Mouse (Mus musculus) bone marrow macrophage, adult 2 months (primary cell): ENCODE measurements around the gene Bcl11b. TPM values are rescaled to one million over a fixed set of nuclear protein-coding genes. Genes with fewer than 3 reads are reported as not detected.

Source experiments
- H3K27ac ChIP-seq: 2 replicates; pipeline ENCODE4 v1.5.1; 2012; ENCODE audit warnings: low read depth, low read length; ENCODE audit not compliant: insufficient read depth
- H3K4me1 ChIP-seq: 2 replicates; pipeline ENCODE4 v1.6.1; 2012; ENCODE audit warnings: low read length; ENCODE audit not compliant: control insufficient read depth, insufficient read depth
- H3K4me3 ChIP-seq: 2 replicates; pipeline ENCODE4 v1.5.1; 2012; ENCODE audit warnings: mild to moderate bottlenecking, low read length, moderate library complexity; ENCODE audit not compliant: insufficient read depth
- CTCF ChIP-seq: IDR thresholded peaks from 2 replicates; pipeline ENCODE4 v1.5.1; 2012; ENCODE audit warnings: low read depth, mild to moderate bottlenecking, low read length, moderate library complexity
- POLR2A ChIP-seq: IDR thresholded peaks from 2 replicates; pipeline ENCODE4 v1.6.1; 2012; ENCODE audit warnings: mild to moderate bottlenecking, low read depth, low read length, borderline replicate concordance
- polyA plus RNA-seq: library from polyadenylated mRNA; stranded (reverse); fragments of >200 nt; gene quantifications from 2 replicates; pipeline ENCODE4 v1.2.4, GENCODE M21; 2012; ENCODE audit not compliant: missing spikeins, insufficient read depth, insufficient read length

The Bcl11b gene
- polyA plus RNA-seq, 1 experiment, result not detected

DNA sequence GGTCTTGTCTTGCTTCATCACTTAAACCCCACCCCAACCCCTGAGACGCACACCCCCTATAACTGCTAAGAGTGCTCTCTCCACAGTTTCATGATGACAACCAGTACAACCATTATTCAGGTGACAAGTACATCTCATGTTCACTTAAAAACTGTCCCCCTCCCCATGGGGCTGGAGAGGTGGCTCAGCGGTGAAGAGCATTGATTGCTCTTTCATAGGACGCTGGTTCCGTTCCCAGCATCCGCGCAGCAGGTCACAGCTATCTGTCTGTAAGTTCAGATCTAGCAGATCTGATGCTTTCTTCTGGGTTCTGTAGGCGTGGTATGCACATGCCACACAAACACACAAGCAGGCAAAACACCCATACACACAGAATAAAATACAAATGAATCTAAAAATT lies 81.2 kb downstream of the Bcl11b start:
- H3K4me1 ChIP-seq, result no peaks in the 10 kb centered on the region
- TF ChIP-seq CTCF, result no peak
- no peak for TF ChIP-seq POLR2A
- no peak overlapping the region for H3K4me3 ChIP-seq
- H3K27ac ChIP-seq, result no peak overlapping the region

- no peak overlapping the region for H3K27ac ChIP-seq
- H3K4me3 ChIP-seq, result no peak overlapping the region
- TF ChIP-seq POLR2A, result no peak
- no peak for TF ChIP-seq CTCF
- no peaks in the 10 kb centered on the region for H3K4me1 ChIP-seq
Measured at GRCm38 (mm10) chr12:107921566-107921965, 81.8 kb downstream of the Bcl11b start.

DNA sequence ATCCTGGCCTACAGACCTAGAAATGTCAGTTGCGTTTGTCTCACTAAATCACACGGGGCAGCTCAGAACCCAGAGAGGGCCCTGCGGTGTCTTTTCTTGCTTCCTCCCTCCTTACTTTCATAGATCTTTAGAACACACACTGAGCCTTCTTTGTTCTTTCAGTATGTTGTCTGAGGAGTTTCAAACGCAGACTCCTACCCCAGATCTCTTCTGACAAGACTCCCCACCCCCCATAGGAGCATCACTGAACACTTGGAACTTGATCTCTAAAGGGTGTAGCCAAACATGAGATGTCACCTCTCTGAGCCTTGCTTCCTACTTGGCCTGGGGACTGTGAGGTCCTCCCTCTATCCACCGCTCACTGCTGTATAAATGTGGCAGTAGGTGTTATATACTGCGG lies 82.2 kb downstream of the Bcl11b start:
- H3K4me3 ChIP-seq, result no peak overlapping the region
- TF ChIP-seq CTCF, result no peak
- H3K4me1 ChIP-seq, result no peaks in the 10 kb centered on the region
- no peak overlapping the region for H3K27ac ChIP-seq

DNA sequence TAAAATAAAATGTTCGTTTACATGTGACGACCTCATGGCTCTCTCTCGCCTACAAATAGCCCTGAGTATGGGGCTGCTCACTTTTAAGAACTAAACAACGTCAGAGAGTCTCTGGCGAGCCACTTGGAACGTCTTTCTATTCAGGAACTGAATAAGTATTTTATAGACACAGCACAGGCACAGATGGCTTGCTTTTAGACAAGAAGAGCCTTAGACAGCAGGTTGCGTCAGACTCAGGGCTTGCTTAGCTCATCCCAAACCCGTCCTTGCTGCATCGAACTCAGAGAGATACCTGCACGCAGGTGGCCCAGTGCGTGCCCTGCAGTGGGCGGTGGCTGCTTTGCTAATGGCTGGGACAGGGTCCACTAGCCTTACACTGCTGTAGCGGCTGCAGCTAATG lies 82.7 kb downstream of the Bcl11b start:
- H3K4me1 ChIP-seq, result no peaks in the 10 kb centered on the region
- no peak for TF ChIP-seq CTCF
- no peak for TF ChIP-seq POLR2A
- no peak overlapping the region for H3K4me3 ChIP-seq
- H3K27ac ChIP-seq, result no peak overlapping the region

GRCm38 (mm10) chr12:107920076-107920475 lies 83.3 kb downstream of the Bcl11b start:
- Histone ChIP-seq H3K4me1 (no peaks in the 10 kb centered on the region), H3K27ac (no peak overlapping the region), H3K4me3 (no peak overlapping the region)
- no peak for TF ChIP-seq POLR2A
- TF ChIP-seq CTCF, result no peak

- H3K4me1 ChIP-seq, result no peaks in the 10 kb centered on the region
- H3K4me3 ChIP-seq, result no peak overlapping the region
- no peak overlapping the region for H3K27ac ChIP-seq
- TF ChIP-seq POLR2A, result no peak
Measured at GRCm38 (mm10) chr12:107918779-107919178, 84.6 kb downstream of the Bcl11b start.

DNA sequence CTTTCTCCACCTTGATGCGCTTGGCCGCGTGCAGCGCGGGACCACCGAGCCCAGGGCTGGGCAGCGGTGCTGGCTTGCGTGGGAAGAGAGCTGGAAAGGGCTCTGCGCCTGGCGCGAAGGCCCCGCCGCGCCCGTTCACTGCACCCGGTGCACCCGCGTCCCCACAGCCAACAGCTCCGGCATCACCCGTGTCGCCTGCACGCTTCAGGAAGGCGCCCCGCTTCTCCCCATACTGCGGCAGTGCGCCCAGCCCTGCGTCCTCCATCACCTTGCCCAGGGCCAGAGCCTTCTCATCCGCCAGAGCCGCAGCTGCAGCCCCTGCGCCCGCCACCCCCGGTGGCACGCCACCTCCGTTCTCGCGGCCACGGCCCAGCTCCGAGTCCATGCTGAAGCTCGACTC lies 87.4 kb downstream of the Bcl11b start:
- Histone ChIP-seq H3K4me1 (no peaks in the 10 kb centered on the region), H3K4me3 (no peak overlapping the region), H3K27ac (no peak overlapping the region)
- TF ChIP-seq CTCF (no peak), POLR2A (no peak)

GRCm38 (mm10) chr12:107915396-107915795 lies 88.0 kb downstream of the Bcl11b start:
- no peak overlapping the region for H3K4me3 ChIP-seq
- no peak overlapping the region for H3K27ac ChIP-seq
- TF ChIP-seq CTCF (no peak), POLR2A (no peak)
- no peaks in the 10 kb centered on the region for H3K4me1 ChIP-seq

- Histone ChIP-seq H3K27ac (no peak overlapping the region), H3K4me3 (no peak overlapping the region), H3K4me1 (no peaks in the 10 kb centered on the region)
- no peak for TF ChIP-seq POLR2A
- no peak for TF ChIP-seq CTCF
Measured at GRCm38 (mm10) chr12:107908826-107909225, 94.6 kb downstream of the Bcl11b start.

DNA sequence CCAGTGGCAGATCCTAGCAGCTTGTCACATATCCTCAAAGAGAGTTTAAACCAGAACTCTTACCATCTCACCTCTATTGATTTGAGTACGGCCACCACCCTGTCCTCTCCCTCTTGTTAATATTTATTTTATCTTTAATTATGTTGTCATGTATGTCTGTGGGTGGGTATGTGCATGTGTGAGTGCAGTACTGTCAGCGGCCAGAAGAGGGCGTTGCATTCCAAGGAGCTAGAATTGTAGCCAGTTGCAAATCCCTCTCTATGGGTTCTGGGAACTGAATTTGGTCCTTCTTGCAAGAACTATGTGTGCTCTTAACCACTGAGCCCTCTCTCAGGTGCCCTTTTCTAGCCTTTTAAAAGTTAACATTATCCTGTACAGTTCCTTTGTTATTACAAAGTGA lies 98.1 kb downstream of the Bcl11b start:
- H3K4me3 ChIP-seq, result no peak overlapping the region

GRCm38 (mm10) chr12:107904457-107904856 lies 98.9 kb downstream of the Bcl11b start:
- H3K4me3 ChIP-seq, result no peak overlapping the region
- TF ChIP-seq POLR2A (no peak), CTCF (no peak)

More for the DNA sequence above, 98.1 kb downstream of the Bcl11b start:
- no peak for TF ChIP-seq CTCF
- no peak for TF ChIP-seq POLR2A
- H3K4me1 ChIP-seq, result no peaks in the 10 kb centered on the region
- no peak overlapping the region for H3K27ac ChIP-seq

GRCm38 (mm10) chr12:107903949-107904348 lies 99.5 kb downstream of the Bcl11b start:
- TF ChIP-seq CTCF (no peak), POLR2A (no peak)
- H3K4me1 ChIP-seq, result no peaks in the 10 kb centered on the region
- H3K27ac ChIP-seq, result no peak overlapping the region
- H3K4me3 ChIP-seq, result no peak overlapping the region

More at GRCm38 (mm10) chr12:107904457-107904856, 98.9 kb downstream of the Bcl11b start:
- H3K4me1 ChIP-seq, result no peaks in the 10 kb centered on the region
- no peak overlapping the region for H3K27ac ChIP-seq
